Mouse (Mus musculus) lung, adult 18-20 months (tissue): ENCODE results near the gene Cmtr2.

Experiments
- DNase-seq, 2 experiments: peaks; one replicate each; pipeline ENCODE4 v3.0.0; 2022; ENCODE audit warnings: mixed read lengths in 2 of 2

Cmtr2 gene

DNA sequence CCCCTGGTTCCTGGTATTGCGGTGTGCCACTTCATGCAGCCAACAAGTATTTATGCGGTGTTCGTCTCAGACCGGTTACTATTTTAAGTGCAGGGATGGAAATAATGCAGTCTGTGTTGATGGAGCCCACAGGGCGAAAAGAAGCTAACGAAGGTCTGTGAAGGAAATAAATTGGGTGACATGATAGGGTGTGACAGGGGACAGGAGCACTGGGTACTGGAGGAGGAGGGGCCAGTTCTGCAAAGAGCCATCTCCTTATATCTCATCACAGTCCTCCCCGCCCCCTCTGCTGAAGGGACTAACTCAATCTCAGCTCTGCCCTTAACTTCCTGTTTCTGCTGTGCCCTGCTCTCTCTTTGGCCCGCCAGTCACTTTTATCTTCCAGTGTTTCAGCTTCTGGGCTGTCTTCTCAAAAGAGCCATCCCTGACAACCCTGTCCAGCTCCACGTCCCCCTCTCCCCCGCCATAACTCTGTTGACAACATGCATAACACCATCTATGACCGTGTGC, 50.4 kb downstream of the Cmtr2 start:
- no peak for DNase-seq

DNA sequence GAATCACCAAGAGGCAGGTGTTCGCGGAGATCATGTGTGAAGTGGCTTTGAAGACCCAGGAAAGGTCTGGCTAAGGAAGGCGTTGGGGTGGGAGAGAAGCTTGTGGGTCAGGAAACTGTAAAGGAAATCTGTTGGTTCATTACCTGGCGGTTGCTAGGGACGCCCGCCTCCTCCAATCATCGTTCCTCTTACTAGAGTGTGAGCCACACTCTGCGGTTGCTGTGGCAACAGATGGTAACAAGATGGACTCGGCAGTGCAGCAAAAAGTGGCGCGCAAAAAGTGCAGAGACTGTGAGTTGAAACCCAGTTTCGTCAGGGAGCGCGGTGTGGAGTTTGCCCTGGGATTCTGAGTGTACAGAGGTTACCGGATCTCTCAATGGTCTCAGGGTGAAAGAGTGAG, 51.3 kb downstream of the Cmtr2 start, which contains the start of gene Hydin:
Gene Hydin, plus strand, starts transcription at position 237 of the 400 bp plus-strand sequence.
- peak; percentile 35 to 51 for DNase-seq

DNA sequence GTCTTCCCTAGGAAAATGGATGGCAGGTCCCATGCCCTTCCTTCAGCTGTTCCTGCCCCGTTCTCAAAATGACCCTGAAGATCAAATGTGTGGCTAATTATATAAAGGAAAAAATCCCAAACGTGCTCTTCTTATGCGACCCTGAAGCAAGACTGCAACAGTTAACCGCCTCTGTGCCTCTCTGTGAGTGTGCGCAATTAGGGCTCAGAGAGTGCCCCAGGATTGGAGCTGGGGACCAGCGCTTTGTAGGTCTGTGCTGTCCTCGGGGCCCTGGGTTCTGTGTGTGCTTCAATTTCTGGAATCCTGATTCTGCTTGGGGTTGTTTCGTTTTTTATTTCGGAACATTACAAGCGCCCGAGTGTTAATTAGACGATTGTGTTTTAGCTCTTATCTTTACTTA, 51.8 kb downstream of the Cmtr2 start:
- no peak for DNase-seq

DNA sequence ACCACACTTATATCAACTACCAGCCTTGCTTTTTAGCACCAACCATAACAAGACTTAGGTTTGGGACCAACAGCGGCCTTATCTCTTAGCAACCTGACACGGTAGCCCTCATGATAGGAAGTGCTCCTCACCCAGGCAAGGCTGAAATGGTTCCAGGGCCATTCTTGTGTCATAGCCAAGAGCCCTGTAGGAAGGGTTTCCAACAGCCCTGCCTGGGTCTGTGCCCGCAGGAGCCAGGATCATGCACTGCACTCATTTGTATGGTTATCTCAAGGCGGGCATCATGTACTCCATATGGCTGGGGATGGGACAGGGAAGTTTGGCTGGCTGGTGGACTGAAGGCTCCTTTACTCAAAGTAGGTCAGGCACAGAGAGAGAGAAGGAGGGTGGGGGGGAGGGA, 55.2 kb downstream of the Cmtr2 start:
- no peak for DNase-seq

DNA sequence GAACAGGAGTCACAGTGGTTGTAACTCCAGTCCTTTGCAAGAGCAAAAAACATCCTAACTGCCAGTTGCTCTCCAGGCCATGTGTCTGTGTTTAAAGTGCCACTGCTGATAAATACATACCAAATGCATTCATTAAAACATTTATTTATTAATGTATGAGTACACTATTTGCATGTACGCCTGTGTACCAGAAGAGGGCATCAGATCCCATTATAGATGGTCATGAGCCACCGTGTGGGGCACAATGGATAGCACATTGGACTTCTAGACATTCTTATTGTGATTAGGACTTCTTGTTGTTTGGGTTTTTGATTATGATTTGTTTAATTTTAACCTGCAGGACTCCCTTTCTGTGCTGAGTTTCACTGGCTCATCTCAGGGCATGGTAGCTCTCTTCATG, 57.9 kb downstream of the Cmtr2 start:
- no peak for DNase-seq
